Mouse (Mus musculus) megakaryocyte, adult 5-6 weeks (primary cell): ENCODE data around the gene Olfr1392. TPM values are rescaled to one million over a fixed set of nuclear protein-coding genes. Genes with fewer than 3 reads are reported as not detected.

ENCODE experiments used
- ATAC-seq: 2 replicates; pipeline ENCODE4 v1.8.0; 2016; ENCODE audit warnings: mild to moderate bottlenecking, inconsistent platforms; ENCODE audit not compliant: poor library complexity, severe bottlenecking
- total RNA-seq, 2 experiments: library from RNA; stranded (forward) in 1 of 2; stranded (reverse) in 1 of 2; fragments of 153-499, 151-499 nt in 1 of 2; fragments of 221-1000, 200-1000 nt in 1 of 2; gene quantifications; 2 replicates each; pipeline versions ENCODE4 v1.2.3 to v1.2.4; 2015 to 2017

Gene Olfr1392
- total RNA-seq, 2 experiments from 2014 or later: not detected

GRCm38 (mm10) chr11:49251380-49251761, 33.7 kb upstream of the Olfr1392 start:
- ATAC-seq: no peak

- no peak for ATAC-seq
These were observed 33.0 kb upstream of the Olfr1392 start for GRCm38 (mm10) chr11:49252048-49252447.

- no peak for ATAC-seq
These were observed 32.0 kb upstream of the Olfr1392 start for GRCm38 (mm10) chr11:49253035-49253434.

- no peak for ATAC-seq
These were observed 25.8 kb upstream of the Olfr1392 start for GRCm38 (mm10) chr11:49259296-49259695.

GRCm38 (mm10) chr11:49259829-49260228, 25.3 kb upstream of the Olfr1392 start:
- no peak for ATAC-seq

- no peak for ATAC-seq
These were observed 24.3 kb upstream of the Olfr1392 start for GRCm38 (mm10) chr11:49260598-49261312.

- ATAC-seq: no peak
These were observed 23.7 kb upstream of the Olfr1392 start for GRCm38 (mm10) chr11:49261313-49261855.

GRCm38 (mm10) chr11:49262286-49262685, 22.8 kb upstream of the Olfr1392 start:
- no peak for ATAC-seq

- no peak for ATAC-seq
These were observed 21.9 kb upstream of the Olfr1392 start for GRCm38 (mm10) chr11:49263149-49263548.

GRCm38 (mm10) chr11:49264081-49264480, 21.0 kb upstream of the Olfr1392 start:
- ATAC-seq: no peak

GRCm38 (mm10) chr11:49264622-49265021, 20.5 kb upstream of the Olfr1392 start:
- no peak for ATAC-seq

- no peak for ATAC-seq
These were observed 20.0 kb upstream of the Olfr1392 start for GRCm38 (mm10) chr11:49265101-49265500.

- no peak for ATAC-seq
These were observed 18.4 kb upstream of the Olfr1392 start for GRCm38 (mm10) chr11:49266671-49267070.

- ATAC-seq: no peak
These were observed 17.8 kb upstream of the Olfr1392 start for GRCm38 (mm10) chr11:49267316-49267715.

GRCm38 (mm10) chr11:49267970-49268579, 17.0 kb upstream of the Olfr1392 start:
- ATAC-seq: no peak

- no peak; the same call in 1 of the 2 replicates for ATAC-seq
These were observed 15.3 kb upstream of the Olfr1392 start for GRCm38 (mm10) chr11:49269761-49270160.

- ATAC-seq: no peak
These were observed 14.7 kb upstream of the Olfr1392 start for GRCm38 (mm10) chr11:49270368-49270767.

- ATAC-seq: peak; percentile 93
These were observed 13.7 kb upstream of the Olfr1392 start for GRCm38 (mm10) chr11:49271334-49271733.

GRCm38 (mm10) chr11:49273834-49274519, 11.1 kb upstream of the Olfr1392 start:
- ATAC-seq: no peak

GRCm38 (mm10) chr11:49278222-49278621, 6.9 kb upstream of the Olfr1392 start, which contains the start of gene Olfr1393:
Olfr1393 (plus strand) TSS chr11:49278304.
- no peak for ATAC-seq

GRCm38 (mm10) chr11:49287251-49287650, 2.2 kb downstream of the Olfr1392 start:
- ATAC-seq: no peak

- no peak for ATAC-seq
These were observed 7.7 kb downstream of the Olfr1392 start for GRCm38 (mm10) chr11:49292777-49293176.
